Mouse (Mus musculus): ENCODE measurements at regions not wholly inside any gene's neighbourhood (a gene's known extent, or its start where the extent isn't known, plus 50 kb on each side); places are given as distances from the start of the nearest gene placed in this dataset.

DNA sequence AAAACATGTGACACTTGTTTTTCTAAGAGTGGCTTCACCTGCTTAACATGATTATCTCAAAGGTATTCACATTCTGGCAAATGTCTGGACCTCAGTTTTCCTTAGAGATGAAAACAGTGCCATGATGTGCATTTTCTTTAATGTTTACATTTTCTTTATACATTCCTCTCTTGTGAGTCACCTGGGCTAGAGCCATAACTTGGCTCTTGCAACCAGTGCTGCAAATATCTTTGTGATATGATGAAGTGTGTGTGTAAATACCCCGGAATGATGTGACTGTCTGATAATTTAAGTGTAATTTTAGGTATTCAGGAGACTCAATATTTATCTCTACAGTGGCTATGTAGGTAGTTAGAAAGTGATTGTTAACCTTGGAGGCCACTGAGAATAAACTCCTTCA lies 590.8 kb downstream of the 1190002N15Rik start:
- no peak for DNase-seq

DNA sequence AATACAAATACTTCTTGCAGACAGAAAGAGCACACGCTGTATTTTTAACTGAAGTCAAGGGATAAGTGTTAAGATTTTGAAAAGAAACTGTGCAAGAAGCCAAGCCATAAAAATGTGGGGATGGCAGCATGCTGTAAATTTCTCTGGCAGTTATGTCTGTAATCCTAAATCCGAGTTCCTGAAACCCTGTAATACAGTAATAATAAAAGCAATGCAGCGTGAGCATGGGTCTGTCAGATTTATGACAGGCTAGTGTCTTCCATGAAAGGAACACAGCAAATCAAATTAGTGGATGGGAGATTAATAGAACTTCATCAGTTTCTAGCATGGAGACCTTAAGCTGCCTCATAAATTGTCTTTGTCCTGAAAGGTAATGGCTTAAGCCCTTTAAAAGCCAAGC lies 597.7 kb downstream of the 1190002N15Rik start:
- no peak for DNase-seq

DNA sequence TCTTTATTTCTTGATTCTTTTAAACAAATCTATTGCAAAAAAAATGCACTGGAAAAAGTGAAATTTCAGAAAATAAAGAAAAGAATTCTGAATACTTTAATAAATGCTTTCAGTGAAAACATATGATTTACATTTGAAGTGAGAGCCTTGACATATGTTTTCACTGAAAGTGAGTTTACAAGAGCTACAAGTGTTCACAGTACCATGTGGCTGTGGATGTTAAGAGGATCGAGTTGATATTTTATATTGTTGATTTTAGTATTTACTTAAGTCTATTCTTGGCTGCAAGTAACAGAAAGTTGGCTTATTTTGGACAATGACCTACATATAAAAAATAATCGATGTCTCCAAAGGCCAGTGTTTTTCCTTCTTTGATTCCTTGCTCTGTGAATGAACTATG lies 607.2 kb downstream of the 1190002N15Rik start:
- no peak for DNase-seq

DNA sequence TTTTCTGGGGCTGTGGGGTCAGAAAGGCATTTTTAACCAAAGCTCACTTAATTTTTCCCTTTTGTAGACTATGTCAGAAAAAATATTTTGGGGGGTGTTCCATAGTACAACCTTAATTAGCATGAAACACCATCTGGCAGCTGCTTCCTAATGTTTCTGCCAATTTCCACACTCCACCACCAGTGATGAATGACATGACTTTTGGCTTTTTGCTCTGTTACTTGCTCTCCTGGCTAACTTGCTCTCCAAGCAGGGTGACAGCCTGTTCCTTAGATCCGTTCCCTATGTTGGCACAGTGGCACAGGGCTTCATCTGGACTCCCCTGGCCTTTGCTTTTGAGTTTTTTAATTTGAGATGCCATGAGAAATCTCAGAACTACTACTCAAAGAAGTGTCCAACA lies 648.6 kb downstream of the 1190002N15Rik start:
- DNase-seq: no peak

GRCm38 (mm10) chr9:93880112-93880511 lies 657.8 kb downstream of the 1190002N15Rik start:
- DNase-seq: no peak

DNA sequence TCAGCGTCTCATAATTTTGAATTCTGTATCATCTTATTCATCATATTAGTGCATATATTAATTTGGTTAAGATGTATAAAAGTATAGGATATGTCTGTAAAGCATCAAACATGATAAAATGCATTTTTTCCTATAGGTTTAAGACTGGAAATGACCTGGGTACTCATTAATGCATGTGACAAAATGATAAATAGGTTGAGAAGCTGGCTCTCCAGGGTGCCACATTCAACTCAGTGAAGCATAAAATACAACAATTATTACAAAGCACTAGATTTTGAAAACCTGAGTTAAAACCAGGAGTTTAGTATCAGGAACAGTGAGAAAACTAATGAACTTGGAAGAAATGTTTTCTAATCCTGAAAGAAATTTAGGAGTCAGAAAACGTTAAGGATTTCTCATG lies 658.3 kb downstream of the 1190002N15Rik start:
- no peak for DNase-seq

GRCm38 (mm10) chr9:93870778-93871177 lies 667.1 kb downstream of the 1190002N15Rik start:
- DNase-seq: no peak

DNA sequence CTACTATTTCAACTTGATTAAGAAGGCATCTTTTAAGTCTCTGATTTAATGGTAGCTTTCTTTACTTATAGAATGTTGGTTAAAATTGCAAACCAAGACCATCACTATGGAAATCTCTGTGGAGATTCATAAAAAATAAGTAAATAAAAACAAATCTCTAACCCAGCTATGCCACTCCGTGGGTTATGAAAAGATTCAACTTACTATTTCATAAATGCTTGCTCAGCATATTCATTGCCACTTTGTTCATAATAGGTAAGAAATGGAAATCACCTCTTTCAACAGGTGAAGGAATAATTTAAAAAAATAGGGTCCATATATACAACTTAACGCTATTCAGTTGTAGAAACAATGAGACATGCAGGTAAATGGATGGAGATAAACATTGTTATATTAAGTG lies 679.9 kb downstream of the 1190002N15Rik start:
- DNase-seq: no peak

DNA sequence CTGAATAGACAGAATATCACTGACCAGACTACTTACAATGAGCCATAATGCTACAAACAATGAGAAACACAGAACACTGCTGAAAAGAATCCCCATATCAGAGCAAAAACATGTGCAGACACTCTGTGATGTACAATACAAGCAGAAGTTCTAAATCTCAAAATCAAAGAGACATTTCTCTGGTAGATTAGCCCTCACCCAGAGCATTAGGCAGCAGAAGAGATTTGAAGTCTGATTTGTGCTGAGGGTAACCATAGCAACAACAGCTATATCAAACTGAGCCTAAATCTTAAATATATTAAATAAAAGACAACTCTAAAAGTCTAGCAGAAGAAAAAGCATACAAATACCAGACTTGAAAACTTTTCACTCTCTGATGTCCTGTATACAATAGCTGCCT lies 691.5 kb downstream of the 1190002N15Rik start:
- no peak for DNase-seq

GRCm38 (mm10) chr9:93843869-93844268 lies 694.0 kb downstream of the 1190002N15Rik start:
- DNase-seq: no peak

All from right cerebral cortex, postnatal 14 days (tissue).